Mouse (Mus musculus) heart, adult 11 months (tissue): ENCODE results near the gene Tpcn2.

Experiments
- DNase-seq: peaks from one replicate; pipeline ENCODE4 v3.0.0; 2022

The Tpcn2 gene

DNA sequence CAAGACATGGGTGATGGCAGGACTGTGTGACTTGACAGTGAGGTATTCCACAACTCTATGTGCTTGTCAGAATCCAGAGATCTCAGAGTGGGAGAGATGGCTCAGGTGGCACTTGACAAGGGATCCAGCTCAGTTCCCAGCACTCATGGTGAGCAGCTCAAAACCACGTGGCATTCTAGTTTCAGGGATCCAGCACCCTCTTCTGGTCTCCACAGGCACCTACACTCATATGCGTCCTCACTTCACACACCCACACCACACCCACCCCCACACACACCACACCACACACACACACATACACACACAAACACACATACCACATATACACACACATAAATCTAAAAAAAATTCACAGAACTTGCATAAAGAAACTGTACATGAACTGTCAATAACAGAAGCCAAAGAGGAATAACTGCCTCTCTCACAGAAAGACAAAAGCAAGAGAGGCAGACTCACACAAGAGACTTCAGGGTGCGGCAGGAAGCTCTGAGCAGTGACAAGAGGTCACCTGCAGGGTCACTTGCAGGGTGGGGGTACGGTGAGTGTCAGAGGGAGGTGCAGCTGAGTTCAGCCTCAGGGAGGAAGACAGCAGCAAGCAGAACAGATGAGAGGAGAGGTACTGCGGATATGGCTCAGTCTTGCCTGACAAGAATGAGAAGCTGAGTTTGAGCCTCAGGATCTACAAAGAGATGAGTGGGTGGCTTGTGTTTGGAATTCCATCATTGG is 135.7 kb downstream of the Tpcn2 start:
- DNase-seq, result no peak

DNA sequence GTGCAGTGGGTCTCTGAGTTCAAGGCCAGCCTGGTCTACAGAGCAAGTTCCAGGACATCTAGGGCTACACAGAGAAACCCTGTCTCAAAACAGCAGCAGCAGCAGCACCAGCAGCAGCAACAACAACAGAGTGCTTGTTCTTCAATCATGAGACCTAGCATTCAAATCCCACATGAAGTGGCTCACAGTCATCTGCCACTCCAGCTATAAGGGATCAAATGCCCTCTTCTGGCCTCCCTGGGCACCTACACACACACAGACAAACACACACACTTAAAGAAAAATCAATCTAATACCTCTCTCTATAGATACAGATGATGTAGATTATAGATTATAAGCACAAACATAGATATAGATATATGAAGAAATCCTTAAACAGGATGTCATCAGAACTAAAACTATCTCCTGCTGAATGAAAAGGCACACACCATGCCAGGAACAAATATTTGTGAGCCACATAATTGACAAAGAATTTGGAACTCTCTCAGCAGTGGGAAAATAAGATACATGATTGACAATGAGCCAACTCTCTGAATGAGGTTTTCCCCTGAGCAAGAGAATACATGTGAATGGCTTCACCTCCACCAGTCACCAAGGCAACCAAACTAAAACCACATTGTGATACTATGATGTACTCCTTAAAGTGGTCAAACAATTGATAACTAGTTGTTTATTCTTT is 137.4 kb downstream of the Tpcn2 start:
- DNase-seq, result no peak

- no peak for DNase-seq
Observed at GRCm38 (mm10) chr7:145143502-145144070, 140.2 kb downstream of the Tpcn2 start.

GRCm38 (mm10) chr7:145140656-145141055 is 143.2 kb downstream of the Tpcn2 start:
- no peak for DNase-seq

DNA sequence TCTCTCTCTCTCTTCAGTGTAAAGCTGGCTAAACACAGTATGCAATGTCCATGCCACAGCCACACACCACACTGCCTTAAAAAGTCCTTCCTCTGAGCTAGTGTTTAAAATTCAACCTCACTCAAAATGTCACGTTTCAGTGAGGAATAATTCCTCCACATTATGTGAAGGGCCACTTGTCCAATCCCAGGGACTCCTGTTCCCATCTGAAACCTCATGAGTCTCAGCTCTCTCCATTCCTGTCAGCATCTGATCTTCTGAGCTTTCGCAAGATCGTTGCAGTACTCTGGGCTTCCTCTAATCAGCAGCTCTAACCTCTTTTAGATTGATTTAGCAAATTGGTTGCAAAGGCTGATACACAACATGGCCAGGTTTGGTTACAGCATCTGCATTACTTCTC is 144.2 kb downstream of the Tpcn2 start:
- DNase-seq, result no peak

DNA sequence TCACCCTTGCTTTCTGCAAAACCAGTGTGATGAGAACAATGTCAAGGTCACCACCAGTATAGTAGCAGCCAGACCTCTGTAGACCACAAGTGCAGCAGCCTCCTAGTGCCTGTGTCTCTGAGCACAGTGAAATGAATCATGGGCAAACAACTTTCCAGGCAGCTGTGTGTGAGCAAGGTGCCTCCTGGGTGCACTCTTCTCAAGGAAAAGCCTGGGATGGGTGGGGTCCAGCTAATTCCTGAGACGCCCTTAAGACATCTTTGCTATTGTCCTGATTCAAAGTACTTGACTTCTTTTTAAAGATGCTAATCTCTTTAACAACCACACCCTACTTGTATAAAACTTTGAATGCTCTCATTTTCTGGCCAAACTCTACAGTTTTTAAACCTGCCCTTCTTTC is 144.7 kb downstream of the Tpcn2 start:
- DNase-seq, result peak; percentile 91

GRCm38 (mm10) chr7:145137871-145138270 is 145.9 kb downstream of the Tpcn2 start:
- DNase-seq, result no peak

GRCm38 (mm10) chr7:145136831-145137230 is 147.0 kb downstream of the Tpcn2 start:
- no peak for DNase-seq
